Mouse (Mus musculus) gastrocnemius, postnatal 14 days (tissue): ENCODE data around the gene Rpa2. TPM values are rescaled to one million over a fixed set of nuclear protein-coding genes. Genes with fewer than 3 reads are reported as not detected.

Source experiments
- total RNA-seq, 2 experiments: library from RNA; stranded (reverse); gene quantifications; 2 replicates each; pipeline ENCODE4 v1.2.3; 2021

Rpa2 gene
- total RNA-seq, 2 experiments from 2014 or later, result 14.1 to 14.9 TPM

Other genes with a start within 250 kb of the Rpa2 start
- gene Atpif1, start 234.7 kb upstream of the Rpa2 start, total RNA-seq, result 10 to 100 TPM; 80.8 to 83.4 TPM
- 10 to 100 TPM; 51.0 to 60.3 TPM for gene Dnajc8, start 232.8 kb upstream of the Rpa2 start, total RNA-seq
- gene Ptafr, start 204.3 kb upstream of the Rpa2 start, total RNA-seq, result 1 to 10 TPM in 1 of 2 experiments, under 1 TPM in 1; 0.91 to 1.6 TPM
- gene Eya3, start 129.3 kb upstream of the Rpa2 start, total RNA-seq, result 10 to 100 TPM; 14.2 to 14.3 TPM
- gene Xkr8, start 35.8 kb upstream of the Rpa2 start, total RNA-seq, result 1 to 10 TPM; 1.6 to 1.9 TPM
- 1 to 10 TPM; 1.9 to 3.0 TPM for gene Smpdl3b, start 11.1 kb upstream of the Rpa2 start, total RNA-seq
- gene Themis2, start 28.1 kb downstream of the Rpa2 start, total RNA-seq, result 1 to 10 TPM; 1.5 to 1.7 TPM
- gene Ppp1r8, start 74.8 kb downstream of the Rpa2 start, total RNA-seq, result 10 to 100 TPM; 16.3 to 17.5 TPM
- 10 to 100 TPM; 23.3 to 24.3 TPM for gene Stx12, start 116.2 kb downstream of the Rpa2 start, total RNA-seq
- 10 to 100 TPM; 21.2 to 27.4 TPM for gene Fam76a, start 154.2 kb downstream of the Rpa2 start, total RNA-seq
- gene Fgr, start 205.8 kb downstream of the Rpa2 start, total RNA-seq, result under 1 TPM; 0.10 to 0.16 TPM
- 10 to 100 TPM; 37.1 to 56.1 TPM for gene Ahdc1, start 242.9 kb downstream of the Rpa2 start, total RNA-seq